Mouse (Mus musculus) c-Kit-positive CD71-positive TER-119-negative erythroid progenitor cells, embryonic 14.5 days (primary cell): ENCODE measurements around the gene Ggn.
A peak's percentile ranks its signal among the peaks of the same experiment; 100 is the strongest.
"Not testable (repeated sequence)": the region's sequence is repeated elsewhere in the genome, so short reads cannot be mapped to it uniquely, and the experiment has no call there.

Experiments
- DNase-seq: peaks from one replicate; pipeline ENCODE4 v3.0.0-alpha.2; 2013; ENCODE audit warnings: low read depth

The Ggn gene

GRCm38 (mm10) chr7:29162294-29162693, 7.7 kb upstream of the Ggn start:
- DNase-seq: no peak

DNA sequence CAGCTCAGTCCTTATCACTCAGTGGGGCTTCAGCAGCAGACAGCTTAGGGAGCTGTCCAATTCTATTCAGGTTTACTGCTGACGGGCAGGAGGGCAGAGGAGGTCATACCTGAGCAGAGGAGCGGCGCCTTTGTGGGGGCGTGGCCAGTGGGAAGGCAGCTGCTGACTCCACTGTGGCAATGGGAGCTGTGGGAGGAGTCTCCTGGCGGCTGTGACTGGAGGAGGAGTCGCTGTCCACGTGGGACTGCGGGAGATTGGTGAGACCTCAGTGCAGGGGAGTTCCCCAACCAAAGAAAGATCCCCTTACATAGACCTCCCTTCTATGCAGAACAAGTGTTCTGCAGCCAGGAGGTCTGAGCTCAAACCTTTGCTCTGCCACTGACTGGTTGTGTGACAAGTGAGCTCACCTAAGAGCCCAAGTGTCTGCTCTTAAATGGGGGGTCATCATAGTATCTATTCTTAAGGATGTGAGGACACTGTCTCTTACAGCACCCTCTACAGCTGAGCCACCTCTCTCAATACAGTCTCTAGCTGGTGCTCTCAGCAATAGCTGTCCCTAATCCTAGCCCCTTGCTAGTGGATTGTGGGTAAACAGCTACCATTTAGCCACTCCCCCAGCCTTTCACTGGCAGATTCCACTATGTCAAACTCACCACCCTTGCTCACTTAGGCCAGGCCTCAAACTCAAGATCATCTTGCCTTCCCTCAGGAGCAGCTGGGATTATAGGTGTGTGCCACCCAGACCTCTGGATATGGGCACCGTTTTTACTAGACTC, 7.1 kb upstream of the Ggn start:
- no peak for DNase-seq

DNA sequence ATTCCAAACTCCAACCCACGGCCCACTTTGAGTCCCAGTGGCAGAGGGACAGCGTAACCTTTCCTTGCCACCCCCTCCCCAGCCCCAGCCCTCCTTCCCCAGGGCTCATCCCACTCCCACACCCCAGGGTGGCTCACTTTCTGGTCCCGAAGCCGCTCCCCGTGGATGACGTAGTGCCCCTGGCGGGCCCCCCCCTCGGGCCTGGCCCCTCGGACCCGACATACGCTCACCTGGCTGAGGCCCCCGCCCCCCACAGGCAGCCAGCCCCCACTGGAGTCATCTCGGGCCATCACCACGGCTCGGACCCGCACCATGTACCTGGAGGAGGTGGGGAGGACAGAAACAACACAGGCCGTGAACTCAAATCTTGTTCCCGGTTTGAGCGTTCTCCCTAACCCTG, 2.4 kb upstream of the Ggn start:
- DNase-seq: no peak

DNA sequence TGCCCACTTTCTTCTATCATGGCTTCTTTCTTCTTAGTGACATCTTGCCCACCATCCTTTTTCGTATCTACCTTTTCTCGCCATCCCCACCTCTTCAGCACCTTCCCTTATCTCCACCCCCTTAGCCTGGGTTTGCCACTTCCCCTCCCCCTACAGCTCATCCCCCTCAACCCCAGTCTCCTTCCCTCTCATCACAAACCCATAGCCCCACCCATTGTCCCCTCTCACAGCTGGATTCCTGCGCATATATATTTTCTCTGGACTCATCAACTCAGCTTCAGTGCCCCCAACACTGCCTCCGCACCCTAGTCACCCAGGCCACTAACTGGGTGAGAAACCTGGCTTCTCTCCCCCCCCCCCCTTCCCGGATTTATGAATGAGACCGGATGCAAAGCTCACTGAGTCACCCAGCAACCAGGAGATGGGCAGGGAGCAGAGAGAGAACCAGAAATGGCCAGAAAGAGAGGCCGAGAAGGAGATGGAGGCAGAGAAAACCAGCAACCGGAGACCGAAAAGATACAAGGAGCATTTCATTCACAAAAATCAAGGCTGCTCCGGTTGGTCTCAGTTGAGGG, 1.8 kb upstream of the Ggn start:
- no peak for DNase-seq

GRCm38 (mm10) chr7:29168791-29169230, 1.2 kb upstream of the Ggn start:
- no peak for DNase-seq

- DNase-seq: no peak
Observed at GRCm38 (mm10) chr7:29169231-29170065, 562 bp upstream of the Ggn start.

DNA sequence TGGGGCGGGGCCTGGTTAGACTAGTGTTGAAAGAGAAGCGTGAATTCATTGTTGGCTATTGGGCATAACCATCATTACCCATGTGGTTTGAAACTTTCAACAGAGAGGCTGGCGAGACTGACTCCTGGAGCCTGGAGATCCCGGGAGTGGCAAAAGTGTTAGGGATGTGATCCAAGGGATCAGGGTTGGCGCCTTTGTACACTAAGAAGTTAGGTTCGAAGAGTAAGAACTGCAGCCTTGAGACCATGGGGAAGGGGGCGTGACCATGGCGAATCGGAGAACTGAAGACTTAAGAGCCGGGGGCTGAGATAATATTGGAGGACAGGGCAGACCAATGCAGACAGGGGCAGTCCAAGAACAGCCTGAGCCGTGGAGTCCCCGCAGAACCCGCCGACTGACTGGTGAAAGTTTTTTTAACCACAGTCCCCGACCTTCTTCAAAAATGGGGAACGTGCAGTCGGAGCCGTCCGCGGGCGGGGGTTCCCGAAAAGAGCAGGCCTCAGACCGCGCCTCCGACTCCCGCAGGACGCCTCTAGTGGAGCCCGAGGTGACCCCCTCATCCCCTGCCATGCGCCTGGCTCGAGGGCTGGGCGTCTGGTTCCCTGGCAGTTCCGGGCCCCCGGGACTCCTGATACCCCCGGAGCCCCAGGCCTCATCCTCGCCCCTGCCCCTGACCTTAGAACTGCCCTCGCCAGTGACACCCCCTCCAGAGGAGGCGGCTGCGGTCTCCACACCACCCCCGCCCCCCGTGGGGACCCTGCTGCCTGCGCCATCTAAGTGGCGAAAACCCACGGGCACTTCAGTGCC, 948 bp downstream of the Ggn start:
- DNase-seq: no peak

- no peak for DNase-seq
Observed at GRCm38 (mm10) chr7:29171562-29172097, 1.6 kb downstream of the Ggn start.

GRCm38 (mm10) chr7:29172390-29173016, 2.5 kb downstream of the Ggn start:
- DNase-seq: no peak

GRCm38 (mm10) chr7:29178106-29178505, 8.1 kb downstream of the Ggn start:
- DNase-seq: no peak

- DNase-seq: no peak
Observed at GRCm38 (mm10) chr7:29179323-29179722, 9.3 kb downstream of the Ggn start.

- peak; percentile 94 for DNase-seq
Observed at GRCm38 (mm10) chr7:29180077-29180853, 10.3 kb downstream of the Ggn start, which contains the start of gene Psmd8. TSS of gene Psmd8 (minus strand) at chr7:29180701.

DNA sequence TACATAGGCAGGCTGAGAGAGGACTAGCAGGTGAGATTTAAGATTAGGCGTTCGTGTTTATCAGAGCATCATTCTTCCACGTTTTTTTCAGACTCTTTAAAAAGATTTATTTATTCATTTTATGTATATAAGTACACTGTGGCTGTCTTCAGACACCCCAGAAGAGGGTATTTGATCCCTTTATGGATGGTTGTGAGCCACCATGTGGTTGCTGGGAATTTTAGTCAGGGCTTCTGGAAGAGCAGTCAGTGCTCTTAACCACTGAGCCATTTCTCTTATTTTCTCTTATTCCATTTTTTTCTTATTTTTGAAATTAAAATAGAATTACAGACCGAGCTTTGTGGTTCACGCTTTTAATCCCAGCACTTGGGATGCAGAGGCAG, 10.8 kb downstream of the Ggn start:
- no peak for DNase-seq

GRCm38 (mm10) chr7:29181323-29181722, 11.3 kb downstream of the Ggn start:
- not testable (repeated sequence) for DNase-seq

- not testable (repeated sequence) for DNase-seq
Observed at GRCm38 (mm10) chr7:29194230-29194629, 24.2 kb downstream of the Ggn start.

DNA sequence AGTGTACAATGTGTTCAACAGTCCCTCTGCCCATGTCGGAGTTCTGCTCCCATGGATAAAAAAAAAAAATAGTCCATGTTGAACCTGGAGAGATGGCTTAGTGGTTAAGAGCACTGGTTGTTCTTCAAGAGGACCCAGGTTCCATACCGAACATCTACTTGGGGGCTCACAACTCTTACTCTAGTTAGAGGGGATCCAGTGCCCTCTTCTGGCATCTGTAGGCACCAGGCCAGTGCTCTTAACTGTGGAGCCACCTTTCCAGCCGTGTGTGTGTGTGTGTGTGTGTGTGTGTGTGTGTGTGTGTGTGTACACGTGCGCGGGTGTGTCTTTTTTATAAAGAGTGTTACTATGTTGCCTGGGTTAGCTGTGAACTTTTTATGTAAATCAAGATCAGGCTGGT, 32.6 kb downstream of the Ggn start:
- no peak for DNase-seq

DNA sequence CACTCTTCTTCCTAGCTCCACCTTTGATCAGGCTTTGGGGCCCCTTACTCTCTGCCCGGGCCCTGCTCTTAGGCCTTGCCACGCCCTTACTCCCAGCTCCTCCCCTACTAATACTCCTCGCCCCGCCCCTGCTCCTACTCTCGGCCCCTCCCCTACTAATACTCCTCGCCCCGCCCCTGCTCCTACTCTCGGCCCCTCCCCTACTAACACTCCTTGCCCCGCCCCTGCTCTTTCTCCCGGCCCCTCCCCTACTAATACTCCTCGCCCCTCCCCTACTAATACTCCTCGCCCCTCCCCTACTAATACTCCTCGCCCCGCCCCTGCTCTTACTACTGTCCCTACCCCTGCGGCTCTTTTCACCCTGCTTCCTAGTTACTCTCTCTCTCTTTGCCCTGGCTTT, 41.0 kb downstream of the Ggn start:
- DNase-seq: peak; percentile 29

DNA sequence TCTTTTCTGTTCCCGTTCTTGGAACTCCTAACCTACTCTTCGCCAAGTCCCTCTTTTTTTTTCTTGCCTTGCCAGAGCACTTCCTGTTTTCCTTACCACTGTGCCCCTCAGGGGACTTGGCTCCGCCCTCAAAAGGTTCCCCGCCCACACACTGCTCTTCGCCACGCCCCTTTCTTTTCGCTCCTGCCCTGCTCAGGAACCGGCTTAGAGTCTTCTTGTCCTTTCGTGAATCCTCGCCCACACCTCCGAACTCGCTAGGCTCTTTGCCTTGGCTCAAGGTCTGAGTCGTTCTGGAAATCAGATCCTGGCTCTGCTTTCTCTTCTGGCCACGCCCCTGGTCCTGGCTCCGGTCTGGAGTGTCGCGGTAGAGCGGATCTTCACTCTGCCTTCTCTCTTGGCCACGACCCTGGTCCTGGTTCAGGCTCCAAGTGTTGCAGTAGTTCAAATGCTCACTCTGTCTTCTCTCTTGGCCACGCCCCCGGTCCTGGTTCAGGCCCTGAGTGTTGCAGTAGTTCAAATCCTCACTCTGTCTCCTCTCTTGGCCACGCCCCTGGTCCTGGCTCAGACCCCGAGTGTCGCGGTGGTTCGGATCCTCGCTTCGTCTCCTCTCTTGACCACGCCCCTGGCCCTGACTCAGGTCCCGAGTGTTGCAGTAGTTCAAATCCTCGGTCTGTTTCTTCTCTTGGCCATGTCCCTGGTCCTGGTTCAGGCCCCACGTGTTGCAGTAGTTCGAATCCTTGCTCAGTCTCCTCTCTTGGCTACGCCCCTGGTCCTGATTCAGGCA, 41.6 kb downstream of the Ggn start:
- peak; percentile 85 for DNase-seq

- DNase-seq: peak; percentile 34
Observed at GRCm38 (mm10) chr7:29212199-29212765, 42.3 kb downstream of the Ggn start.
